Mouse (Mus musculus): ENCODE results near the gene Clec16a.

GRCm38 (mm10) chr16:10620961-10621614 lies 75.9 kb downstream of the Clec16a start:
- TF ChIP-seq CTCF (IDR thresholded peaks at IDR 0.05; ENCODE audit: control insufficient read depth, insufficient read depth, low read length): no peak
- no peak for TF ChIP-seq POLR2A (IDR thresholded peaks at IDR 0.05; ENCODE audit: borderline replicate concordance, control insufficient read depth, low read depth, low read length)
